Mouse (Mus musculus): ENCODE measurements around the gene Depdc1a.
A peak's percentile ranks its signal among the peaks of the same experiment; 100 is the strongest.
"Not testable (repeated sequence)": the region's sequence is repeated elsewhere in the genome, so short reads cannot be mapped to it uniquely, and the experiment has no call there.

Gene Depdc1a

GRCm38 (mm10) chr3:159495243-159495801 is at the start of gene Depdc1a:
Gene Depdc1a, plus strand, starts transcription at chr3:159495433.
- peak; percentile 96 for DNase-seq

- no peak for DNase-seq
These were observed 25.2 kb upstream of the Depdc1a start for GRCm38 (mm10) chr3:159470059-159470458.

- DNase-seq: no peak
These were observed 19.8 kb upstream of the Depdc1a start for GRCm38 (mm10) chr3:159475465-159475864.

DNA sequence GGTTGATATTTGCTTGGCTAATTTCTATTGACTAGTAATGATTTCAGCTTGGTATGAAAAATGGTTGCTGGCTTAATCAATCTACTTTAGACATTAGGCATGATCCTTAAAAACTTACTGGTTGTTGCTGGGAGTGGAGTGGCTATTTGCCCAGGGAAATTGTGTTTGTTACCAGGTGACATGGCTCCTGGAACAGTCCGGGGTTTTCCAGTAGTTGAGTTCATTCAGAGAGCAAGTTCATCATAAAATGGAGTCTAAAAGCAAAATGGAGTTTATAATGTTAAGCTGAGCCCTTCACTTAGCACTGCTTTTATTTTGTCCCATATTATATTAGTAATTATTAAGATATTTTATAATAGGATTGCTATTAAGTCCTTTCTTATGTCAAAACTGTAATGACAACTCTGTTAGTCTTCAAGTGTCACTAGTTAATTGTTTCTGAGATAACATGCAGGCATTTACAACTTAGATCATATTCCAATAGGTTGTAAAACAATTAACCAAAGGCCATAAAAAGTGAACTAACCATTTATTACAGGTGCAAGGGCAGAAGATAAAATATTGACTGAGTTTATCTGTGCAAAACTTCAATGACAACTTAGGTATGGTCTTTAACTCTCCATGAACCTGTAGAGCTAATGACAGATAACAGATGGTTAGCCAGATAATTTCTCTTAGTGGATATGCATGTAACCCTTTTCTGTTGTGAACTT is 17.8 kb upstream of the Depdc1a start:
- DNase-seq: no peak

DNA sequence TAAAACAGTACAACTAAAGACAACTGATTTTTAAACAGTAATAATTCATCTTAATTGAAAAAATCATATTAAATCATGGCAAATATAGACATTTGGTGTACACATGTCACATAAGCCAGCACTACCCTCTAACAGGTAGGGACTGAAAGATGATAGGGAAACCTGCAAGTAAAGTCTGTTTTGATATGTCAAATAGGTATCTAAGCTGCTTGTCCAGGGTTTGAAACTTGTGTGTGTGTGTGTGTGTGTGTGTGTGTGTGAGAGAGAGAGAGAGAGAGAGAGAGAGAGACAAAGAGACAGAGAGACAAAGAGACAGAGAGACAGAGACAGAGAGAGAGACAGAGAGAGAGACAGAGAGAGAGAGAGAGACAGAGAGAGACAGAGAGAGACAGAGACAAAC is 524 bp upstream of the Depdc1a start:
- not testable (repeated sequence) for DNase-seq

DNA sequence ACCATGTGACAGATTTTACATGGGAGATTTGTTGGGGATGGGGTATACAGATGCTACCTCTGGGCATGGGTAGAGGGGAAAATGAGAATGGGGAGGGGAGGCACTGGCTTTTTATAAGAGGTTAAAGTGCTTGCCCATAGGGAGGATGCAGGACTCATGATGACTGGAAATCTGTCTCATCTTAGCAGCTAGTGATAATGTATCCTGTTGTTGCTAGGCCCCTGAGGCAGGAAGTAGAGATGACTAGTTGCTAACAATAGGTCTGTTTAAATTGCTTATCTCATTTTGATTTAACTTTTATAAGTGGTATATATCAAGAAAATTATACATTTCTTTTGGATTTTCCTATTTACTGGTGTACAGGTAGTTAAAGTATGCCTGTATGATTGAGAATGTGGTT is 13.7 kb downstream of the Depdc1a start:
- no peak for DNase-seq

GRCm38 (mm10) chr3:159528563-159528962 is 33.3 kb downstream of the Depdc1a start:
- no peak for DNase-seq

GRCm38 (mm10) chr3:159548303-159548702 is 53.1 kb downstream of the Depdc1a start:
- no peak for DNase-seq

GRCm38 (mm10) chr3:159550224-159550623 is 55.0 kb downstream of the Depdc1a start:
- DNase-seq: no peak

Data from lung, postnatal 36 days (tissue).